Mouse (Mus musculus) liver, adult (tissue): Measurements from ENCODE around the gene Kynu.

ENCODE experiments used
- GATA4 ChIP-seq: IDR thresholded peaks from 2 replicates; pipeline ENCODE4 v1.6.1; 2014; ENCODE audit warnings: mild to moderate bottlenecking, low read length; ENCODE audit not compliant: insufficient replicate concordance

The Kynu gene

GRCm38 (mm10) chr2:43727181-43727580 is 172.1 kb downstream of the Kynu start:
- TF ChIP-seq GATA4, result no peak

GRCm38 (mm10) chr2:43727693-43728092 is 172.6 kb downstream of the Kynu start:
- no peak for TF ChIP-seq GATA4

DNA sequence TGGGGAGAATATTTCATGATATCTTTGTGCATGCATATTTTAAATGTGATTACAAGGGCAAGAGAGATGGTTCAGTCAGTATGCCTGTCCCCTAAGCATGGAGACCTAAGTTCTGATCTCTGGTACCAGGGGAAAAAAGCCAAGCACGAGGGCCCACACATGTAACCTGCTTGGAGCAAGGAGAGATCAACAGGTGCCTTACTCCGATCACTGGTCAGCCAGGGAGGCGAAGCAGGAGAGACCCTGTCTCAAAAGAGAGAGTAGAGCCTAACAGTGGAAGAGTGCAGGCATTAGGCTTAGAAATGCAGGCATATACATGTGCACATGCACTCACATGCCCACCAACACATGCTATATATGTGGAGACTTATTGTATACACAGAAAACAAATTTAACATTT is 173.7 kb downstream of the Kynu start:
- no peak for TF ChIP-seq GATA4
